Mouse (Mus musculus) heart, postnatal 0 days (tissue): Measurements from ENCODE around the gene Wbp2. TPM values are rescaled to one million over a fixed set of nuclear protein-coding genes. Genes with fewer than 3 reads are reported as not detected.

Experiments used
- ATAC-seq: fragments of 200-750 bp; cut with Nextera tagmentation; 2 replicates; pipeline ENCODE4 v1.8.0; 2017; ENCODE audit warnings: low read depth, moderate number of reproducible peaks, moderate library complexity; ENCODE audit not compliant: insufficient read depth
- DNase-seq: peaks from one replicate; pipeline ENCODE4 v3.0.0-alpha.2; 2016; ENCODE audit warnings: low spot score
- H3K27ac ChIP-seq: fragments of 300-500 bp; sonication (generic); 2 replicates; pipeline ENCODE4 v1.5.1; 2014; ENCODE audit warnings: low read depth, mild to moderate bottlenecking
- H3K27me3 ChIP-seq: fragments of 300-500 bp; sonication (generic); 2 replicates; pipeline ENCODE4 v1.6.1; 2014; ENCODE audit warnings: low read length, mixed read lengths; ENCODE audit not compliant: control insufficient read depth, insufficient read depth
- H3K36me3 ChIP-seq: fragments of 300-500 bp; sonication (generic); replicated peaks from 2 replicates; pipeline ENCODE4 v1.6.1; 2014; ENCODE audit warnings: low read length, mixed read lengths; ENCODE audit not compliant: control insufficient read depth, insufficient read depth
- H3K4me1 ChIP-seq: fragments of 300-500 bp; sonication (generic); 2 replicates; pipeline ENCODE4 v1.6.1; 2014; ENCODE audit warnings: antibody characterized with exemption; ENCODE audit not compliant: control insufficient read depth, insufficient read depth
- H3K4me2 ChIP-seq: fragments of 300-500 bp; sonication (generic); 2 replicates; pipeline ENCODE4 v1.6.1; 2014; ENCODE audit warnings: low read depth, mild to moderate bottlenecking, low read length, moderate library complexity
- H3K4me3 ChIP-seq: fragments of 300-500 bp; sonication (generic); 2 replicates; pipeline ENCODE4 v1.5.1; 2014; ENCODE audit warnings: low read depth, low read length
- H3K9ac ChIP-seq: fragments of 300-500 bp; sonication (generic); replicated peaks from 2 replicates; pipeline ENCODE4 v1.6.1; 2014; ENCODE audit warnings: low read depth, low read length, mixed read lengths
- H3K9me3 ChIP-seq: fragments of 300-500 bp; sonication (generic); replicated peaks from 2 replicates; pipeline ENCODE4 v1.6.1; 2016; ENCODE audit warnings: low read length; ENCODE audit not compliant: control insufficient read depth
- CTCF ChIP-seq: IDR thresholded peaks from 2 replicates; pipeline ENCODE4 v1.5.1; 2016; ENCODE audit warnings: antibody characterized with exemption, control low read depth, low read depth
- EP300 ChIP-seq: IDR thresholded peaks from 2 replicates; pipeline ENCODE4 v1.6.1; 2016; ENCODE audit warnings: antibody characterized with exemption, low read depth
- WGBS: fragments of 180-500 bp; shearing (Covaris S2); extraction: QIAGEN DNeasy Blood & Tissue Kit; methylation state at CpG from one replicate; pipeline ENCODE4 v1.1.7; 2014; 5-methylcytosine and 5-hydroxymethylcytosine counted together
- polyA plus RNA-seq: library from polyadenylated mRNA; unstranded; fragments of >200 nt; fragmentation: Nextera tagmentation; extraction: Ambion mirVana; gene quantifications from 2 replicates; pipeline ENCODE4 v1.2.1, GENCODE M21; 2015
- total RNA-seq: library from RNA; depleted of rRNA; stranded (reverse); fragments of >200 nt; gene quantifications from 2 replicates; pipeline ENCODE4 v1.2.3, GENCODE M21; 2014; ENCODE audit warnings: low replicate concordance

The Wbp2 gene
- total and polyA plus RNA-seq, 2 experiments from 2014 or later = 106 to 120 TPM

GRCm38 (mm10) chr11:116059691-116060025 is 27.1 kb downstream of the Wbp2 start:
- no peaks in the 10 kb centered on the region for H3K27me3 ChIP-seq
- no peak overlapping the region for H3K4me3 ChIP-seq
- H3K36me3 ChIP-seq = peaks cover 65% of the 10 kb centered on the region
- H3K9ac ChIP-seq = no peak overlapping the region
- no peak for ATAC-seq
- DNase-seq = no peak
- no peaks in the 10 kb centered on the region for H3K9me3 ChIP-seq
- no peak overlapping the region for H3K27ac ChIP-seq
- TF ChIP-seq CTCF = no peak
- no peak for TF ChIP-seq EP300
- H3K4me1 ChIP-seq = no peaks in the 10 kb centered on the region
- H3K4me2 ChIP-seq = no peak overlapping the region
- 88% methylated on average over 11 of the region's 11 CpGs for WGBS

- Histone ChIP-seq H3K9ac (no peak overlapping the region), H3K4me1 (no peaks in the 10 kb centered on the region), H3K4me3 (no peak overlapping the region), H3K36me3 (peaks cover 71% of the 10 kb centered on the region), H3K27me3 (no peaks in the 10 kb centered on the region), H3K27ac (no peak overlapping the region), H3K4me2 (no peak overlapping the region), H3K9me3 (no peaks in the 10 kb centered on the region)
- no peak for ATAC-seq
- TF ChIP-seq EP300 = no peak
- no peak for TF ChIP-seq CTCF
- 88% methylated on average over 17 of the region's 17 CpGs for WGBS
- no peak for DNase-seq
Measured at GRCm38 (mm10) chr11:116058868-116059690, 27.7 kb downstream of the Wbp2 start.

- TF ChIP-seq CTCF = no peak
- TF ChIP-seq EP300 = no peak
- Histone ChIP-seq H3K9ac (no peak overlapping the region), H3K27ac (no peak overlapping the region), H3K9me3 (no peaks in the 10 kb centered on the region), H3K36me3 (peaks cover 81% of the 10 kb centered on the region), H3K4me1 (no peaks in the 10 kb centered on the region), H3K4me3 (no peak overlapping the region), H3K27me3 (no peaks in the 10 kb centered on the region), H3K4me2 (no peak overlapping the region)
- DNase-seq (no peak), ATAC-seq (no peak; the same call in 1 of the 2 replicates)
- WGBS = 66% methylated on average over 12 of the region's 12 CpGs
Measured at GRCm38 (mm10) chr11:116058022-116058614, 28.7 kb downstream of the Wbp2 start.

- no peak overlapping the region for H3K9ac ChIP-seq
Measured at GRCm38 (mm10) chr11:116057237-116057881, 29.4 kb downstream of the Wbp2 start.

GRCm38 (mm10) chr11:116055873-116056272 is 30.9 kb downstream of the Wbp2 start:
- peaks cover 96% of the 10 kb centered on the region for H3K36me3 ChIP-seq

More at GRCm38 (mm10) chr11:116057237-116057881, 29.4 kb downstream of the Wbp2 start:
- peaks cover 88% of the 10 kb centered on the region for H3K36me3 ChIP-seq
- no peaks in the 10 kb centered on the region for H3K9me3 ChIP-seq
- no peaks in the 10 kb centered on the region for H3K4me1 ChIP-seq
- no peak for DNase-seq
- H3K4me2 ChIP-seq = no peak overlapping the region
- TF ChIP-seq EP300 = no peak
- TF ChIP-seq CTCF = no peak
- no peak overlapping the region for H3K4me3 ChIP-seq
- H3K27ac ChIP-seq = no peak overlapping the region
- ATAC-seq = no peak
- WGBS = 30% methylated on average over 4 of the region's 4 CpGs
- H3K27me3 ChIP-seq = no peaks in the 10 kb centered on the region

More at GRCm38 (mm10) chr11:116055873-116056272, 30.9 kb downstream of the Wbp2 start:
- ATAC-seq = no peak
- Histone ChIP-seq H3K27me3 (no peaks in the 10 kb centered on the region), H3K4me2 (no peak overlapping the region), H3K4me3 (no peak overlapping the region), H3K9me3 (no peaks in the 10 kb centered on the region), H3K27ac (no peak overlapping the region), H3K9ac (no peak overlapping the region), H3K4me1 (no peaks in the 10 kb centered on the region)
- no peak for TF ChIP-seq CTCF
- no peak for TF ChIP-seq EP300
- no peak for DNase-seq
- WGBS = 84% methylated on average over 11 of the region's 11 CpGs
